Mouse (Mus musculus) megakaryocyte progenitor cell, adult 5-6 weeks (primary cell): ENCODE results near the gene Ncor1. TPM values are rescaled to one million over a fixed set of nuclear protein-coding genes. Genes with fewer than 3 reads are reported as not detected.
"Not testable (repeated sequence)": the region's sequence is repeated elsewhere in the genome, so short reads cannot be mapped to it uniquely, and the experiment has no call there.

ENCODE experiments used
- ATAC-seq: replicated peaks from 2 replicates; pipeline ENCODE4 v1.8.0; 2016; ENCODE audit warnings: mild to moderate bottlenecking, moderate TSS enrichment, inconsistent platforms; ENCODE audit not compliant: poor library complexity
- total RNA-seq, 2 experiments: library from RNA; stranded (forward) in 1 of 2; stranded (reverse) in 1 of 2; fragments of 157-497, 149-512 nt in 1 of 2; fragments of 200-1000 nt in 1 of 2; gene quantifications; 2 replicates each; pipeline versions ENCODE4 v1.2.3 to v1.2.4; 2015 to 2017

Gene Ncor1
- total RNA-seq (2015) (354 and 377 TPM in 2 replicates), total RNA-seq (2017) (211 and 287 TPM in 2 replicates)

GRCm38 (mm10) chr11:62458276-62458724, at the start of gene Ncor1, which contains the start of gene Pigl:
Ncor1 (minus strand) TSS chr11:62458541.
Pigl (plus strand) TSS chr11:62458460.
- ATAC-seq = peak; percentile 63

GRCm38 (mm10) chr11:62507683-62508082, 49.3 kb upstream of the Ncor1 start:
- peak; percentile 31 for ATAC-seq

- no peak for ATAC-seq
These were observed 42.2 kb upstream of the Ncor1 start for GRCm38 (mm10) chr11:62500529-62500928.

- no peak for ATAC-seq
These were observed 40.5 kb upstream of the Ncor1 start for GRCm38 (mm10) chr11:62498802-62499201.

- ATAC-seq = no peak
These were observed 38.8 kb upstream of the Ncor1 start for GRCm38 (mm10) chr11:62497181-62497580.

- peak; percentile 68 for ATAC-seq
These were observed 37.9 kb upstream of the Ncor1 start for GRCm38 (mm10) chr11:62496151-62496715.

- no peak for ATAC-seq
These were observed 37.0 kb upstream of the Ncor1 start for GRCm38 (mm10) chr11:62495276-62495801.

DNA sequence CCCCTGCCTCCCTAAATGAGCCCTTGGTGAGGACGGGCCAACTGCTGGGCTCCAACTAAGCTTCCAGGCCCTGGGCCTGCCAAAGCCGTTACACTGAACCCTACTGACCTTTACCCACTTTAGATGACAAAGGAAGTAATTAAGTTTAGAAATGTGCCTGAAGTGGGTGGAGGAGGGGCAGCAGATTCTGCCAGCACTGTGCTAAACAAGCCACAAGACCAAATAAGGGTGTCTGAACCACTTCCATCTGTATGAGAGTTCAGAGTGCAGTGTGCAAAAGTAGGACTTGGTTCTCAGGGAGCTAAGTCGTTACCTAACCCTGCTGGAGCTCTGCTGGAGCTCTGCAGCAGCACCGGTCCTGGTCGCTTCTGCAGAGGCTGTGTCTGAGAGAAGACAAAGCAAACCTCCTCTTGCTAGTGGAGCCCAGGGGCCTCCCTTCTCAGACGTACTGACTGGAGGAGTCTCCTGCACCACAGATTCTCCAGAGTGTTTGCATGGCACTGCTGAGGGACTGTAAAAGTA, 36.5 kb upstream of the Ncor1 start:
- peak; percentile 90 for ATAC-seq

DNA sequence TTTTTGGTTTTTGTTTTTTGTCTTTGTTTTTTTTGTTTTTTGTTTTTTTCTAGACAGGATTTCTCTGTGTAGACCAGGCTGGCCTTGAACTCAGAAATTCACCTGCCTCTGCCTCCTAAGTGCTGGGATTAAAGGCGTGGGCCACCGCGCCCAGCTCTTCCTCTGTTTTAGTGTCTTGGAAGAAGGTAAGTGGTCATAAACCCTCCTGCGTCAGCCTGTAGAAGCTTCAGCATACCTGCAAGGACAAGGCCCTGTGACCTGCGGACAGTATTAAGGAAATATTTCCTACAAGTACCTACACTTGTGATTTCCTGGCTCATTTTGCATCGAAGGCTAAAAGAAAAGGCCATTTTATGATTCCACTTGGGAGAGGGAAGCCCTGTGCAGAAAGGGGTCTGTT, 35.4 kb upstream of the Ncor1 start:
- ATAC-seq = no peak

GRCm38 (mm10) chr11:62487540-62488350, 29.4 kb upstream of the Ncor1 start:
- ATAC-seq = no peak

- ATAC-seq = peak; percentile 75
These were observed 28.6 kb upstream of the Ncor1 start for GRCm38 (mm10) chr11:62486949-62487348.

GRCm38 (mm10) chr11:62479581-62479980, 21.2 kb upstream of the Ncor1 start:
- no peak for ATAC-seq

DNA sequence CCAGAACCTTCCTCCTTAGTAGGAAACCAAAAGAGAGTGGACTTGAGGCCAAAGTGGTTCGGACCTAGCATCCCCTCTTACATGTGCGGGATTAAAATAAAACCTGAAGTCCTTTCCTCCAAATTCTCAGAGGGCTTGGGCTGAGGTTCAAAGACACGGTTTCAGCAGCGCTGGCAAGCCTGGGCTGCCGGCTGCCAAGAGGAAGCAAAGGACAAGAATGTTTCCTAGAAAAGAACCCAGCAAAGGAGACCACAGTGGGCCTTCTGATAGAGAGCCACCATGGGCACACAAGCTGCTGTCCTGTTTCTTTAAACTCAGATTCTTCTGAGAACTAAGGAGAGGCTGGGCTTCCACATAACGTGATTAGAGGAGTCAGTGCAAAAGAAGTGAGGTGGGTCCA, 20.6 kb upstream of the Ncor1 start:
- no peak for ATAC-seq

- ATAC-seq = no peak
These were observed 17.8 kb upstream of the Ncor1 start for GRCm38 (mm10) chr11:62476156-62476555.

DNA sequence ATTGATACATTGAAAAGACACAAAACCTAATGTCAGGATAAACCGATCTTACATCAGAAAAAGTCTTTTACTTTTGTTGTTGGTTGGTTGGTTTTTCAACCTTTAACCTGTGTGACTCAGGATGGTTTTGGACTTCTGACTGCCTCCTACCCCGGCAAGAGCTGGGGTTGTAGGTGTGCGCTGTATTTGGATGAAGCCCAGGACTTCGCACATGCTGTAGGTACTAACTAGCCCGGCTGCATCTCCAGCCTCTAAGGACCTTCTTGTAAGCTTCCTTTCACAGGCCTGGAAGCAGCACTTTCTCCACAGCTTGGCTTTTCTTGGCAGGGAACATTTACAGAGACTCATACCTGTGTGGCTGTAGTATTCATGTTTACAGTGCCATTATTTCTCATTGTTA, 15.2 kb upstream of the Ncor1 start:
- ATAC-seq = no peak

DNA sequence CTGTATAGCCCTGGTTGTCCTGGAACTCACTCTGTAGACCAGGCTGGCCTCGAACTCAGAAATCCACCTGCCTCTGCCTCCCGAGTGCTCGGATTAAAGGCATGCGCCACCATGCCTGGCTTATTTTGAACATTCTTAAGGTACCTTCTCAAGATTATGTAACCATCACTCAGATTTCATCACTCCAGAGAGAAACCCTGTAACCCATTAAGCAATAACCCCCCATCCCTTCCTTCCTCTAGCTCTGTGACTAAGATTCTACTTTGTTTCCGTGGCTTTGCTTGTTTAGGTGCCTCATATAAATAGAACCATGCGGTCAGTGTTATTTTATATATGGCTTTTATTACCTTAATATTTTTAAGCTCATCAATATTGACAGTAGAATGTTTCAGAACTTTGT, 12.1 kb upstream of the Ncor1 start:
- peak; percentile 67 for ATAC-seq

- not testable (repeated sequence) for ATAC-seq
These were observed 8.9 kb upstream of the Ncor1 start for GRCm38 (mm10) chr11:62467289-62467688.

DNA sequence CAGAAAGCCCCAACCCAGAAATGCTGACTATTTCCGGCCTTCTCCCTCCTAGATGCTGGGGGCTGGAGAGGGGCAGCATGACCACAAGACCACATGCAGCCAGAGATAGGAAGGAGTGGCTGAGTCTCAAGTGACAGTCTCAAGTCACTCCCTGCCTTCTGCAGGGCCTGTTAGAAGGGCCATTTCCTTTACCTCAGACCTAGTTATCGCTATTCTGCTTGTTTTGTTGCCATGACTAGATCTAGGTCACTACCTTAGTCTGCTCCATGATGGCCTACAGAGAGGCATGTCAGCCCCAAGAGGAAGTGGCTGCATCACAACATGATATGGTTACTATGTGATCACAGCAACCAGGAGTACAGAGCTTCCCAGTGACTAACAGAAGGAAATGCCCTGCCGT, 8.2 kb upstream of the Ncor1 start:
- peak; percentile 73 for ATAC-seq

DNA sequence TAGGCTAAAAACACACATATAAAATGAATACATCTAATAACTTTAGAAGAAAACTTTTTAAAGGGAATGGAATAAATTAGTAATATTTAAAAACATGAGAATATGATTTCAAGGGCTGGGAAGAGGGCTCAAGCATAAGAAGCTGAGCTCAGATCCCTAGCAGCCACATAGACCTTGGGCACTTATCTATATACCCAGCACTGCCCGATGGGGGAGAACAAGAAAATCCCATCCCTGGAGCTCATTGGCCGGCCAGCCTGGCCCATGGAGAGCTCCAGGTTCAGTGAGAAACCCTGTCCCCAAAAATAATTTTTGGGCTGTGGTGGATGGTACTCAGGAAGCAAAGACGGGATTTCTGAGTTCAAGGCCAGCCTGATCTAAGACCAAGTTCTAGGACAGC, 7.5 kb upstream of the Ncor1 start:
- no peak for ATAC-seq

DNA sequence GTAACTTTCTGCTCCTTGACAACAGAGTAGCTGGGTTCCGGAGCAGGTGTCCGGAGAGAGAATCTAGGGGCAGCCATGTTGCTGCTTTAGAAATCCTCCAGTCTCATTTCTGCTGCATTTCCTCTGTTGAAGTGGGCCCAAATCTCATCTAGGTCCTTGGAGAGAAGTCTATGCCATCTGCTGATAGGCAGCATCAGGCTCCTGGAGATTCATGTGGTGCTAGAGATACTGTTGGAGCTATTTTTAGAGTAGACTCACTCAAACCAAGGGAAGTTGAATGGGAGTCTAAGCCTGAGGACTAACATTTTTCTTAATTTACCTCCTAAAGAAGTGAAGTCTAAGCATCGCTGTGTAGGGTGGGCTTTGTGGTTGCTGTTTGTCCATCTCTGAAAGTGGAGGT, 6.4 kb upstream of the Ncor1 start:
- peak; percentile 77 for ATAC-seq

DNA sequence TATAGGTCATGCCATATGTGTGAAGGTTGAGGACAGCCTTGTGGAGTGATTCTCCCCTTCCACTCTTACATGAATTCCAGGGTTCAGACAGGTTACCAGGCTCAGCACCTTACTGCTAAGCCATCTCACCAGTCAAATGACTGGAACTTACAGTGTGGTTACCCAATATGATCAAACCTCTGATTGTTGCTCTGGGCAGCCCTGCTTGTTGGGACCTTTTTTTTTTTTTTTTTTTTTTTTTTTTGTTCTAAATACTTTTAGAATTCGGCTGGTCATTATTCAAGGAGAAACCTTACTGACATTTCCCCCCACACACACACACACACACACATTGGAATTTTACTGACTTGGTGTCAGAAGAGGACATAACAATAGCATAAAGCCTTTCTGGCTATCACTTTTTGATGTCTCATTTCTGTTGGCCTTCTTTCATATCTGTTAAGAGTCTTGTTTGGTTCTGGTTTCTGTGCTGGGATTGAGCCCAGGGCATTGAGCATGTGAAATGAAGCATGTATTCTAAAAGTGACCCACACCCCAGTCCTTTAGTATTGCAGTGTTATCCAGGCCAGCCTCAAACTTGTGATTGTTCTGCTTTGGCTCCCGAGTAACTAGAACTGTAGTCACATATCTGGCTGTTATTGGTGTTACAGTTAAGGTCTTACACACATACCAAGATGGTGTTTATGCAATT, 5.0 kb upstream of the Ncor1 start:
- ATAC-seq = no peak
